Mouse (Mus musculus) layer of hippocampus, adult 9-10 months (tissue): ENCODE data around the gene Alg10b.
"Not testable (repeated sequence)": the region's sequence is repeated elsewhere in the genome, so short reads cannot be mapped to it uniquely, and the experiment has no call there.

Experiments
- DNase-seq: peaks from one replicate; pipeline ENCODE4 v3.0.0; 2022; ENCODE audit warnings: low spot score

Alg10b gene

GRCm38 (mm10) chr15:90223969-90224750 is at the start of gene Alg10b:
Gene Alg10b, plus strand, starts transcription at chr15:90224311.
- DNase-seq, result peak; percentile 36

- DNase-seq, result not testable (repeated sequence)
Observed at GRCm38 (mm10) chr15:90183108-90183507, 41.0 kb upstream of the Alg10b start.

- DNase-seq, result no peak
Observed at GRCm38 (mm10) chr15:90183511-90183910, 40.6 kb upstream of the Alg10b start.

- DNase-seq, result no peak
Observed at GRCm38 (mm10) chr15:90184743-90185142, 39.4 kb upstream of the Alg10b start.

- no peak for DNase-seq
Observed at GRCm38 (mm10) chr15:90189477-90189876, 34.6 kb upstream of the Alg10b start.

GRCm38 (mm10) chr15:90213946-90214345 is 10.2 kb upstream of the Alg10b start:
- no peak for DNase-seq

GRCm38 (mm10) chr15:90214913-90215312 is 9.2 kb upstream of the Alg10b start:
- DNase-seq, result peak; percentile 65

- no peak for DNase-seq
Observed at GRCm38 (mm10) chr15:90225058-90225575, 1.0 kb downstream of the Alg10b start.

GRCm38 (mm10) chr15:90237657-90238056 is 13.5 kb downstream of the Alg10b start:
- DNase-seq, result peak; percentile 24

- peak; percentile 35 for DNase-seq
Observed at GRCm38 (mm10) chr15:90244081-90244480, 20.0 kb downstream of the Alg10b start.

- DNase-seq, result no peak
Observed at GRCm38 (mm10) chr15:90249694-90250093, 25.6 kb downstream of the Alg10b start.

- DNase-seq, result no peak
Observed at GRCm38 (mm10) chr15:90282876-90283275, 58.8 kb downstream of the Alg10b start.
